ENCODE assay signal across 9 mouse cellular contexts in the genomic region with DNA sequence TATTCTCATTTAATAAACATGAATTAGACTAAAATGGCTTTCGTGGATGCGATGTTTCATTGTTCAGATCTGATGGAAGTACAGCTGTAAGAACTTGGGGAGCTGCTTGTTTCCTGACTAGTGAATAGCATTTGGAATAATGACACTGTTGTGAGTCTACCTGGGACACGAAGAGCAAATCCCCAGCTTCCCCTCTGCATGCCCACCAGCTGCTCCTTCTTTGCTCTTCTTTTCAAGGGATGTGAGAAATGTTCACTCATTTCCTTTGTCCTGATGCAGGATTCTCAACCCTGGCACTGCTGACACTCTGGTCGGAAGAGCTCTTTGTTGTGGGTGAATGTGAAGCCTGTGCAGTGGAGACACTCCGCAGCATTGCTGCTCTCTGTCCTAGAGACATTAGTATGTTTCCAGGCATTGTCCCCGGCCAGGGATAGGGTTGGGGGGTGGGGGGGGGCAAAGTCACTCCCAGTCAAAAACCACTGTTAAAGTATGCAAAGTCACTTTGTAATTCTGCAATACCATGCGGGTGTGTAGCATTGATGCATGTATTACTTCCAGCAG.
A peak's percentile ranks its signal among the peaks of the same experiment; 100 is the strongest.
DNase-seq lines count a peak whose midpoint lies in the region; ATAC-seq lines count a peak whose summit lies in the region.
"Had no signal": no experiment of that assay in that cellular context is flagged by ENCODE, and none has a peak within 500 bp of the region (broad histone marks: within the 10 kb centered on the region; RNA-seq: fewer than 3 reads in every experiment).

No protein-coding gene starts in this region.

- peak; percentile 18 for DNase-seq in embryo, embryonic 10 days (ENCODE audit: low spot score)
- no peak for DNase-seq in embryo, embryonic 9.5 days (ENCODE audit: extremely low spot score)
- DNase-seq in lung, postnatal 36 days: no peak
- DNase-seq in hindbrain, embryonic 14.5 days (ENCODE audit: low spot score): peak; percentile 27
- no peak for DNase-seq in layer of hippocampus, postnatal 25 days (ENCODE audit: extremely low spot score in 1 of 2, low spot score in 1 of 2)
- no peak for DNase-seq in spleen, adult 18-20 months
- DNase-seq: adrenal gland, postnatal 25 days had no signal

- 50% methylated on average over 7 of the region's 7 CpGs for WGBS in lung, embryonic 15.5 days
- WGBS in hindbrain, embryonic 14.5 days: 19% methylated on average over 7 of the region's 7 CpGs
- WGBS in neural tube, embryonic 12.5 days: 41% methylated on average over 7 of the region's 7 CpGs

- peaks cover 37% of the 10 kb centered on the region for H3K4me1 ChIP-seq in lung, embryonic 15.5 days
- H3K4me1 ChIP-seq in hindbrain, embryonic 14.5 days (replicated peaks; ENCODE audit: control insufficient read depth, insufficient read depth, low read length): peaks cover 44% of the 10 kb centered on the region
- H3K4me1 ChIP-seq in neural tube, embryonic 12.5 days: peaks cover 43% of the 10 kb centered on the region

- H3K36me3 ChIP-seq in lung, embryonic 15.5 days: no peaks in the 10 kb centered on the region
- H3K36me3 ChIP-seq in hindbrain, embryonic 14.5 days (replicated peaks; ENCODE audit: control insufficient read depth, insufficient read depth): no peaks in the 10 kb centered on the region
- H3K36me3 ChIP-seq in neural tube, embryonic 12.5 days: no peaks in the 10 kb centered on the region

- no peaks in the 10 kb centered on the region for H3K9me3 ChIP-seq in lung, embryonic 15.5 days
- no peaks in the 10 kb centered on the region for H3K9me3 ChIP-seq in hindbrain, embryonic 14.5 days (ENCODE audit: control insufficient read depth, low read length)
- H3K9me3 ChIP-seq in neural tube, embryonic 12.5 days: no peaks in the 10 kb centered on the region

- H3K4me2 ChIP-seq in lung, embryonic 15.5 days: no peak overlapping the region
- H3K4me2 ChIP-seq in hindbrain, embryonic 14.5 days (replicated peaks): peak overlapping the region; percentile 53
- H3K4me2 ChIP-seq in neural tube, embryonic 12.5 days (replicated peaks): peak overlapping the region; percentile 52

- no peak for ATAC-seq in lung, embryonic 15.5 days (ENCODE audit: borderline replicate concordance, extremely low read depth, low FRiP score, low TSS enrichment)
- peak; percentile 29 for ATAC-seq in hindbrain, embryonic 14.5 days (ENCODE audit: low FRiP score)
- peak; percentile 59 for ATAC-seq in neural tube, embryonic 12.5 days (ENCODE audit: low FRiP score, low read depth)

- H3K27me3 ChIP-seq in lung, embryonic 15.5 days: no peaks in the 10 kb centered on the region
- H3K27me3 ChIP-seq in hindbrain, embryonic 14.5 days (ENCODE audit: control insufficient read depth, insufficient read depth, low read length): no peaks in the 10 kb centered on the region
- no peaks in the 10 kb centered on the region for H3K27me3 ChIP-seq in neural tube, embryonic 12.5 days (replicated peaks)

- H3K27ac ChIP-seq in lung, embryonic 15.5 days: peak overlapping the region; percentile 70
- H3K27ac ChIP-seq in hindbrain, embryonic 14.5 days: peak overlapping the region; percentile 94
- 0 out of 2 replicates have a peak overlapping the region, but pooled peaks have one; percentile 83 for H3K27ac ChIP-seq in neural tube, embryonic 12.5 days

- no peak overlapping the region for H3K4me3 ChIP-seq in lung, embryonic 15.5 days
- peak overlapping the region; percentile 18; the same call in 1 of the 2 replicates for H3K4me3 ChIP-seq in hindbrain, embryonic 14.5 days (replicated peaks; ENCODE audit: low read length)
- no peak overlapping the region for H3K4me3 ChIP-seq in neural tube, embryonic 12.5 days

- H3K9ac ChIP-seq in lung, embryonic 15.5 days: no peak overlapping the region
- peak overlapping the region; percentile 59 for H3K9ac ChIP-seq in hindbrain, embryonic 14.5 days
- no peak overlapping the region for H3K9ac ChIP-seq in neural tube, embryonic 12.5 days

Comparison
In these comparisons a context has a peak if more than half of its experiments do, and no peak if none do; other contexts are left out.
1. DNase-seq: peak in embryo, embryonic 10 days (single experiment) and hindbrain, embryonic 14.5 days (single experiment); none in embryo, embryonic 9.5 days (single experiment), lung, postnatal 36 days (single experiment), layer of hippocampus, postnatal 25 days (0 of 2) and spleen, adult 18-20 months (0 of 2).
2. Peak in every context shown above with its lines, with median percentiles within 50 percentile points of each other: H3K27ac ChIP-seq.